Mouse (Mus musculus): Measurements from ENCODE around the gene Camkk1.

DNA sequence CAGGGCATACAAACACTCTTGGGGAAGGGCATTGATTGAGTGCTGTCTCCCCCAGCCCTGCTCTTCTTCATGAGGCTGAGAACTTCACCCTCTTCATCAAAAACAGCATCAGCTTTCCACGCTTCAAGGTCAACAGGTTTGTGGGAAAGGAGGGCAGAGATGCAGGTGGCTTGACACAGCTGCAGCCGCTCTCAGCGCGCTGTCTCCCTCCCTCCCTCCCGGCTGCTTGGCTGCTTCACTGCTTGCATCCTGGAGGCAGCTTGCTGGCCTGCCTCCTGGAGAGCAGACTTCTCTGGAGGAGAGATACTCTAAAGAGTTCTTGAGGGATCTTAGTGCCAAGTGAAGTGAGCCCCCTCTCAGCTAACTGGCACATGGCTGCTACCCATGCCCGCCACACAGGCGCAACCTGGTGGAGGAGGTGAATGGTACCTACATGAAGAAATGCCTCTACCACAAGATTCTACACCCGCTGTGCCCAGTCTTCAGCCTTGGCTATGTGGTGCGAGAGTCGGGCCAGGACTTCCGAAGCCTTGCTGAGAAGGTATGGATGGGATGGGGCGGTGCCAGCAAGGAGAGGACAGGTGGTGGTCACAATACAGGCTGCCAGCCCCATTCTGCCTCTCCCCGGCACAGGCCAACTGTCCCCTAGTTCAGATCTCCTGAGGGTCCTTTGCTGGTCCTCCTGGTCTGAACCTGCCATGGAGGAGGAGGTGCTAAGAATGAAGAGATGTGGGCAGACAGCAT is 9.1 kb upstream of the Camkk1 start:
- TF ChIP-seq CTCF (IDR thresholded peaks at IDR 0.05; ENCODE audit: control insufficient read depth, insufficient read depth, low read length) (no peak), POLR2A (IDR thresholded peaks at IDR 0.05; ENCODE audit: borderline replicate concordance, control insufficient read depth, low read depth, low read length) (no peak)
